Mouse (Mus musculus) forebrain, embryonic 13.5 days (tissue): Measurements from ENCODE around the gene Nusap1. TPM values are rescaled to one million over a fixed set of nuclear protein-coding genes. Genes with fewer than 3 reads are reported as not detected.

Source experiments
- ATAC-seq: fragments of 200-750 bp; cut with Nextera tagmentation; 2 replicates; pipeline ENCODE4 v1.8.0; 2017
- H3K27ac ChIP-seq: fragments of 300-500 bp; sonication (generic); 2 replicates; pipeline ENCODE4 v1.5.1; 2015; ENCODE audit warnings: inconsistent platforms, mild to moderate bottlenecking, moderate library complexity
- H3K27me3 ChIP-seq: fragments of 300-500 bp; sonication (generic); 2 replicates; pipeline ENCODE4 v1.6.1; 2015; ENCODE audit warnings: mild to moderate bottlenecking, inconsistent platforms
- H3K36me3 ChIP-seq: fragments of 300-500 bp; sonication (generic); 2 replicates; pipeline ENCODE4 v1.6.1; 2015; ENCODE audit warnings: mild to moderate bottlenecking, inconsistent platforms; ENCODE audit not compliant: poor library complexity, severe bottlenecking
- H3K4me1 ChIP-seq: fragments of 300-500 bp; sonication (generic); 2 replicates; pipeline ENCODE4 v1.6.1; 2015; ENCODE audit warnings: inconsistent platforms
- H3K4me2 ChIP-seq: fragments of 300-500 bp; sonication (generic); 2 replicates; pipeline ENCODE4 v1.6.1; 2015; ENCODE audit warnings: inconsistent platforms, mild to moderate bottlenecking, moderate library complexity
- H3K4me3 ChIP-seq: fragments of 300-500 bp; sonication (generic); 2 replicates; pipeline ENCODE4 v1.5.1; 2015; ENCODE audit warnings: mild to moderate bottlenecking, inconsistent platforms
- H3K9ac ChIP-seq: fragments of 300-500 bp; sonication (generic); 2 replicates; pipeline ENCODE4 v1.6.1; 2015; ENCODE audit warnings: mild to moderate bottlenecking, inconsistent platforms
- H3K9me3 ChIP-seq: fragments of 300-500 bp; sonication (generic); replicated peaks from 2 replicates; pipeline ENCODE4 v1.6.1; 2016; ENCODE audit warnings: inconsistent platforms
- WGBS: fragments of 180-500 bp; shearing (Covaris S2); methylation state at CpG from one replicate; pipeline ENCODE4 v1.1.7; 2015; 5-methylcytosine and 5-hydroxymethylcytosine counted together
- polyA plus RNA-seq: library from polyadenylated mRNA; unstranded; fragments of >200 nt; fragmentation: Nextera tagmentation; extraction: Ambion mirVana; gene quantifications from 2 replicates; pipeline ENCODE4 v1.2.1, GENCODE M21; 2015

The Nusap1 gene
- polyA plus RNA-seq = 80.5 and 82.5 TPM in 2 replicates

- peaks cover 43% of the 10 kb centered on the region for H3K4me1 ChIP-seq
- H3K4me3 ChIP-seq = peak within 1 kb of the TSS; percentile 67
- peak within 1 kb of the TSS; percentile 59 for H3K27ac ChIP-seq
- WGBS = under 1% methylated on average over 55 of the region's 55 CpGs
- no peaks in the 10 kb centered on the region for H3K9me3 ChIP-seq
- peaks cover 6% of the 10 kb centered on the region for H3K36me3 ChIP-seq
- H3K27me3 ChIP-seq = no peaks in the 10 kb centered on the region
- peak within 1 kb of the TSS; percentile 77 for H3K9ac ChIP-seq
- peak within 1 kb of the TSS; percentile 90 for H3K4me2 ChIP-seq
- ATAC-seq = peak; percentile 100
Measured at GRCm38 (mm10) chr2:119618199-119618982, at the start of gene Nusap1, which contains the start of gene Oip5. Nusap1 (plus strand) TSS chr2:119618298. Oip5 (minus strand) TSS chr2:119618469.

- Histone ChIP-seq H3K36me3 (peaks cover 12% of the 10 kb centered on the region), H3K9ac (no peak overlapping the region), H3K27ac (no peak overlapping the region), H3K9me3 (no peaks in the 10 kb centered on the region), H3K4me1 (no peaks in the 10 kb centered on the region), H3K4me2 (no peak overlapping the region), H3K4me3 (no peak overlapping the region), H3K27me3 (no peaks in the 10 kb centered on the region)
- WGBS = 97% methylated on average over 1 of the region's 1 CpGs
- no peak for ATAC-seq
Measured at GRCm38 (mm10) chr2:119572471-119572870, 45.6 kb upstream of the Nusap1 start.

- Histone ChIP-seq H3K36me3 (no peaks in the 10 kb centered on the region; the same call in 1 of the 2 replicates), H3K27me3 (no peaks in the 10 kb centered on the region), H3K9ac (no peak overlapping the region), H3K4me3 (no peak overlapping the region), H3K9me3 (no peaks in the 10 kb centered on the region), H3K27ac (no peak overlapping the region), H3K4me1 (no peaks in the 10 kb centered on the region), H3K4me2 (no peak overlapping the region)
- WGBS = 94% methylated on average over 3 of the region's 3 CpGs
- no peak for ATAC-seq
Measured at GRCm38 (mm10) chr2:119581571-119581970, 36.5 kb upstream of the Nusap1 start.

GRCm38 (mm10) chr2:119583439-119583838 lies 34.7 kb upstream of the Nusap1 start:
- Histone ChIP-seq H3K27me3 (no peaks in the 10 kb centered on the region), H3K27ac (no peak overlapping the region), H3K9ac (no peak overlapping the region), H3K9me3 (no peaks in the 10 kb centered on the region), H3K4me1 (no peaks in the 10 kb centered on the region), H3K4me3 (no peak overlapping the region), H3K4me2 (no peak overlapping the region), H3K36me3 (no peaks in the 10 kb centered on the region; the same call in 1 of the 2 replicates)
- WGBS = 39% methylated on average over 2 of the region's 2 CpGs
- no peak for ATAC-seq

GRCm38 (mm10) chr2:119584282-119584681 lies 33.8 kb upstream of the Nusap1 start:
- no peaks in the 10 kb centered on the region for H3K9me3 ChIP-seq
- no peak overlapping the region for H3K27ac ChIP-seq
- WGBS = 91% methylated on average over 8 of the region's 8 CpGs
- no peaks in the 10 kb centered on the region for H3K4me1 ChIP-seq
- ATAC-seq = no peak
- no peaks in the 10 kb centered on the region; the same call in 1 of the 2 replicates for H3K36me3 ChIP-seq
- no peak overlapping the region for H3K9ac ChIP-seq
- H3K27me3 ChIP-seq = no peaks in the 10 kb centered on the region
- H3K4me2 ChIP-seq = no peak overlapping the region
- H3K4me3 ChIP-seq = no peak overlapping the region

GRCm38 (mm10) chr2:119587383-119587782 lies 30.7 kb upstream of the Nusap1 start:
- 12% methylated on average over 4 of the region's 4 CpGs for whole genome bisulfite sequencing
- H3K36me3 ChIP-seq = peaks cover 8% of the 10 kb centered on the region
- H3K9me3 ChIP-seq = no peaks in the 10 kb centered on the region
- no peak overlapping the region for H3K9ac ChIP-seq
- ATAC-seq = no peak
- H3K4me1 ChIP-seq = no peaks in the 10 kb centered on the region
- H3K27me3 ChIP-seq = no peaks in the 10 kb centered on the region
- no peak overlapping the region for H3K4me3 ChIP-seq
- no peak overlapping the region for H3K4me2 ChIP-seq
- no peak overlapping the region for H3K27ac ChIP-seq

- H3K4me1 ChIP-seq = peaks cover 16% of the 10 kb centered on the region
- H3K27me3 ChIP-seq = no peaks in the 10 kb centered on the region
- H3K9ac ChIP-seq = no peak overlapping the region
- H3K9me3 ChIP-seq = no peaks in the 10 kb centered on the region
- H3K4me2 ChIP-seq = no peak overlapping the region
- peaks cover 10% of the 10 kb centered on the region for H3K36me3 ChIP-seq
- no peak for ATAC-seq
- H3K27ac ChIP-seq = no peak overlapping the region
- no peak overlapping the region for H3K4me3 ChIP-seq
- WGBS = 91% methylated on average over 3 of the region's 3 CpGs
Measured at GRCm38 (mm10) chr2:119591247-119591646, 26.9 kb upstream of the Nusap1 start.

- peaks cover 30% of the 10 kb centered on the region for H3K4me1 ChIP-seq
- peak overlapping the region; percentile 99 for H3K4me3 ChIP-seq
- ATAC-seq = peak; percentile 37
- no peaks in the 10 kb centered on the region for H3K27me3 ChIP-seq
- H3K4me2 ChIP-seq = peak overlapping the region; percentile 77
- H3K9ac ChIP-seq = peak overlapping the region; percentile 48; the same call in 1 of the 2 replicates
- peak overlapping the region; percentile 70; the same call in 1 of the 2 replicates for H3K27ac ChIP-seq
- no peaks in the 10 kb centered on the region for H3K9me3 ChIP-seq
- peaks cover 31% of the 10 kb centered on the region for H3K36me3 ChIP-seq
- WGBS = 11% methylated on average over 7 of the region's 7 CpGs
Measured at GRCm38 (mm10) chr2:119593765-119594112, 24.4 kb upstream of the Nusap1 start.

GRCm38 (mm10) chr2:119594113-119594981 lies 23.8 kb upstream of the Nusap1 start:
- WGBS = under 1% methylated on average over 60 of the region's 61 CpGs
- peak overlapping the region; percentile 73 for H3K27ac ChIP-seq
- H3K4me3 ChIP-seq = peak overlapping the region; percentile 99
- ATAC-seq = peak; percentile 98
- H3K36me3 ChIP-seq = peaks cover 37% of the 10 kb centered on the region
- peaks cover 30% of the 10 kb centered on the region for H3K4me1 ChIP-seq
- H3K9me3 ChIP-seq = no peaks in the 10 kb centered on the region
- peak overlapping the region; percentile 97 for H3K9ac ChIP-seq
- H3K4me2 ChIP-seq = peak overlapping the region; percentile 77
- H3K27me3 ChIP-seq = no peaks in the 10 kb centered on the region

- no peak for ATAC-seq
- Histone ChIP-seq H3K27ac (no peak overlapping the region), H3K4me1 (peaks cover 30% of the 10 kb centered on the region), H3K27me3 (no peaks in the 10 kb centered on the region), H3K9me3 (no peaks in the 10 kb centered on the region), H3K36me3 (peaks cover 47% of the 10 kb centered on the region), H3K4me3 (peak overlapping the region; percentile 99), H3K9ac (peak overlapping the region; percentile 97), H3K4me2 (peak overlapping the region; percentile 77)
- 55% methylated on average over 4 of the region's 4 CpGs for WGBS
Measured at GRCm38 (mm10) chr2:119595308-119595707, 22.8 kb upstream of the Nusap1 start.

GRCm38 (mm10) chr2:119596781-119597330 lies 21.2 kb upstream of the Nusap1 start:
- H3K27ac ChIP-seq = no peak overlapping the region
- H3K4me1 ChIP-seq = peaks cover 39% of the 10 kb centered on the region
- no peak overlapping the region for H3K9ac ChIP-seq
- H3K27me3 ChIP-seq = no peaks in the 10 kb centered on the region
- H3K36me3 ChIP-seq = peaks cover 50% of the 10 kb centered on the region
- H3K4me3 ChIP-seq = no peak overlapping the region
- no peaks in the 10 kb centered on the region for H3K9me3 ChIP-seq
- no peak overlapping the region for H3K4me2 ChIP-seq
- 88% methylated on average over 8 of the region's 8 CpGs for WGBS
- no peak for ATAC-seq

- Histone ChIP-seq H3K27me3 (no peaks in the 10 kb centered on the region), H3K9me3 (no peaks in the 10 kb centered on the region), H3K9ac (no peak overlapping the region), H3K27ac (no peak overlapping the region), H3K4me2 (no peak overlapping the region), H3K36me3 (peaks cover 78% of the 10 kb centered on the region), H3K4me3 (no peak overlapping the region), H3K4me1 (peaks cover 25% of the 10 kb centered on the region)
- ATAC-seq = no peak
- 85% methylated on average over 4 of the region's 4 CpGs for WGBS
Measured at GRCm38 (mm10) chr2:119601027-119601426, 17.1 kb upstream of the Nusap1 start.
